Mouse (Mus musculus) liver, embryonic 14 days (tissue): ENCODE results near the gene Tnfrsf18. TPM values are rescaled to one million over a fixed set of nuclear protein-coding genes. Genes with fewer than 3 reads are reported as not detected.

ENCODE experiments used
- polyA plus RNA-seq: library from polyadenylated mRNA; depleted of rRNA; stranded (reverse); fragments of >200 nt; gene quantifications from 2 replicates; pipeline ENCODE4 v1.2.3, GENCODE M21; 2012; rRNA removed

Gene Tnfrsf18
- 0.15 and 0.24 TPM in 2 replicates for polyA plus RNA-seq

DNA sequence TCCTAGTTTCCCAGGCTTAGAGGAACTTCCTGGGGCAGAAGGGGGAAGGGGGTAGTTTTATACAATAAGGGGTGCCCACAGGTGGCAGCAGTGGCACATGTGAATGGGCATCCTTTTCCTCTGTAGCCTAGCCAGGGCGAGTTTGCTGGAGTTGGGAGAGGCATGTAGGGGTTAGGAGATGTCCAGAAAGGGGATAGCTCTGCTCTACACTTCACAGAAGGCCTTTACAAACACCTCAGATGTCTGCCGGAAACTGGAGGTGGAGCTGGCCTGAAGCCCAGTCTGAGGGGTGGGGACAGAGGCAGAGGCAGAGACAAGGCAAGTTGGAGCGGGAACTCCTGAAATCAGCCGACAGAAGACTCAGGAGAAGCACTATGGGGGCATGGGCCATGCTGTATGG, at the start of gene Tnfrsf18:
TSS of gene Tnfrsf18 (plus strand) at position 152 of the 400 bp plus-strand sequence.

DNA sequence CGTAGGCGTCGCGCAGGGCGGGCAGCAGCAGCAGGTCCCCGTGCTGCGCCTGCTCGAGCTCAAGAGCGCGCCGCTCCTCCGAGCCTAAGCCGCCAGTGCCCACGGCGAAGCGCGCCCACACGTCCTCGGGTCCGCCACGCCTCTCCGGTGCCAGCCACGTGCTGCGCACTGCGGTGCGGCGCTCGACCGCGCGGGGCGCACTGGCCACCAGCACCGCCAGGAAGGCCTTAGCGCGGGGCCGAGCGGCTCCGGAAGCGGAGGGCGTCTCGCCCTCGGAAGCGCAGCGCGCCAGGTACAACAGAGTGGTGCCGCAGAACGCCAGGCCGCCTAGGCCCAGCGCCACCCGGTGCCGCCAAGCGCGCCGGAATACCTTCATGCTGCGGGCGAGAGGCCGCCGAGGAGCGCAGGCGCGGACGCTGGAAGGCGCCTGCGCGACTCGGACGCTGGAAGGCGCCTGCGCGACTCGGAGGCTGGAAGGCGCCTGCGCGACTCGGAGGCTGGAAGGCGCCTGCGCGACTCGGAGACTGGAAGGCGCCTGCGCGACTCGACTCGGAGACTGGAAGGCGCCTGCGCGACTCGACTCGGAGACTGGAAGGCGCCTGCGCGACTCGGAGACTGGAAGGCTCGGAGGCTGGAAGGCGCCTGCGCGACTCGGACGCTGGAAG, 33.6 kb upstream of the Tnfrsf18 start, which contains the start of the genes B3galt6 and Sdf4:
TSS of gene B3galt6 (minus strand) at position 409 of the 665 bp plus-strand sequence.
TSS of gene Sdf4 (plus strand) at position 632 of the 665 bp plus-strand sequence.

DNA sequence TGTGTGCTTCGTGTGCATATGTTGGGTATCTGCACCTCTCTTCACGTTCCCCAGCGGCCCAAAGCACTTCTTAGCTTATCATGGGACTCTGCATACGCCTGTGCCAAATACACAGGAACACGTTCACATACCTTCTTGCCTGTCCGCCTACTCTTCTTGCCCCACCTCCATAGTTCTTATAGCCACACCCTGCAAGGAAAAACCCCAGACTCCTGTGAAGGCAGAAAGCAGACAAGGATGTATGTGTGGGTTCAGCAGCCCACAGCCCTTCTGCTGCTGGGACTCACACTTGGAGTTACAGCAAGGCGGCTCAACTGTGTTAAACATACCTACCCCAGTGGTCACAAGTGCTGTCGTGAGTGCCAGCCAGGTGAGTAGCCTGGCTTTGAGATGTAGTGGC, 12.3 kb upstream of the Tnfrsf18 start, which contains the start of gene Tnfrsf4:
TSS of gene Tnfrsf4 (plus strand) at position 207 of the 400 bp plus-strand sequence.

DNA sequence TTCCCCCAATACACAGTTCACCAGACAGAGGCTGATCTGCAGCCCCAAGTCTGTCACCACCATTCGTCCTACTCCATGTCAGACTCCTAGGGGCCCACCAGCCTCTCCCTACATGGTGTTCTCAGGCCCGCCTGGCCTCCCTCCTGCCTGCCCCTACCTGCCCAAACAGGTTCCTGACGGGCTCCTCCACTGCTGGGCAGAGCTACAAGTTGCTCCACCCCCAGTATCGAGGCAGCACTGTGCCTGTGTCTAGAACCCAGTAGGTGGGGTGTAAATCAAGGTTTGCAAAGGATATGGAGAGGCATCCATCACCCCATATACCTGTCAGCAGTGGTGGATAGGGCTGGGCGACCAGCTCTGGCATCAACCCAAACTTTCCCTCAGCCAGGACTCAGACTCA, 33.3 kb downstream of the Tnfrsf18 start, which contains the start of gene Ttll10:
TSS of gene Ttll10 (minus strand) at position 154 of the 400 bp plus-strand sequence.

Other genes starting within 250 kb of the Tnfrsf18 start
- gene Tmem88b, start 240.3 kb upstream of the Tnfrsf18 start, polyA plus RNA-seq = 0.29 TPM in 2 replicates
- 0.02 TPM in 1 of 2 replicates, not detected in the other for gene Ankrd65, start 235.7 kb upstream of the Tnfrsf18 start, polyA plus RNA-seq
- 68.5 and 74.1 TPM in 2 replicates for gene Mrpl20, start 223.3 kb upstream of the Tnfrsf18 start, polyA plus RNA-seq
- gene Ccnl2, start 213.7 kb upstream of the Tnfrsf18 start, polyA plus RNA-seq = 66.5 and 75.1 TPM in 2 replicates
- gene Aurkaip1, start 194.9 kb upstream of the Tnfrsf18 start, polyA plus RNA-seq = 76.4 and 80.4 TPM in 2 replicates
- 5.0 and 5.9 TPM in 2 replicates for gene Mxra8, start 186.5 kb upstream of the Tnfrsf18 start, polyA plus RNA-seq
- 18.2 and 20.1 TPM in 2 replicates for gene Dvl1, start 178.8 kb upstream of the Tnfrsf18 start, polyA plus RNA-seq
- gene Tas1r3, start 162.8 kb upstream of the Tnfrsf18 start, polyA plus RNA-seq = 0.06 and 0.08 TPM in 2 replicates
- 4.5 and 5.1 TPM in 2 replicates for gene Cptp, start 156.7 kb upstream of the Tnfrsf18 start, polyA plus RNA-seq
- 19.9 and 22.3 TPM in 2 replicates for gene Ints11, start 156.6 kb upstream of the Tnfrsf18 start, polyA plus RNA-seq
- 14.5 and 17.2 TPM in 2 replicates for gene Pusl1, start 134.4 kb upstream of the Tnfrsf18 start, polyA plus RNA-seq
- gene Acap3, start 134.3 kb upstream of the Tnfrsf18 start, polyA plus RNA-seq = 6.8 and 9.2 TPM in 2 replicates
- gene Ube2j2, start 82.3 kb upstream of the Tnfrsf18 start, polyA plus RNA-seq = 34.7 and 36.6 TPM in 2 replicates
- 32.6 and 35.9 TPM in 2 replicates for gene C1qtnf12, start 63.8 kb upstream of the Tnfrsf18 start, polyA plus RNA-seq
- 2.1 and 2.8 TPM in 2 replicates for gene B3galt6, start 33.5 kb upstream of the Tnfrsf18 start, polyA plus RNA-seq
- 30.4 and 33.1 TPM in 2 replicates for gene Sdf4, start 33.3 kb upstream of the Tnfrsf18 start, polyA plus RNA-seq
- gene Tnfrsf4, start 12.3 kb upstream of the Tnfrsf18 start, polyA plus RNA-seq = 0.85 and 1.0 TPM in 2 replicates
- 0.43 and 0.44 TPM in 2 replicates for gene Ttll10, start 33.2 kb downstream of the Tnfrsf18 start, polyA plus RNA-seq
- gene 9430015G10Rik, start 83.8 kb downstream of the Tnfrsf18 start, polyA plus RNA-seq = 12.7 and 17.1 TPM in 2 replicates
- gene Rnf223, start 104.3 kb downstream of the Tnfrsf18 start, polyA plus RNA-seq = 0.19 and 0.24 TPM in 2 replicates
- 19.0 and 20.7 TPM in 2 replicates for gene Agrn, start 171.3 kb downstream of the Tnfrsf18 start, polyA plus RNA-seq
- gene Isg15, start 174.7 kb downstream of the Tnfrsf18 start, polyA plus RNA-seq = 9.9 and 16.3 TPM in 2 replicates
- 0.66 and 0.84 TPM in 2 replicates for gene AW011738, start 177.1 kb downstream of the Tnfrsf18 start, polyA plus RNA-seq
- 0.03 and 0.08 TPM in 2 replicates for gene Perm1, start 189.7 kb downstream of the Tnfrsf18 start, polyA plus RNA-seq
- 8.9 and 9.5 TPM in 2 replicates for gene Plekhn1, start 208.7 kb downstream of the Tnfrsf18 start, polyA plus RNA-seq
- gene Noc2l, start 209.8 kb downstream of the Tnfrsf18 start, polyA plus RNA-seq = 63.6 and 69.6 TPM in 2 replicates
- gene Samd11, start 229.5 kb downstream of the Tnfrsf18 start, polyA plus RNA-seq = 46.4 and 55.2 TPM in 2 replicates